ENCODE assay signal across 12 mouse cellular contexts in the genomic region with DNA sequence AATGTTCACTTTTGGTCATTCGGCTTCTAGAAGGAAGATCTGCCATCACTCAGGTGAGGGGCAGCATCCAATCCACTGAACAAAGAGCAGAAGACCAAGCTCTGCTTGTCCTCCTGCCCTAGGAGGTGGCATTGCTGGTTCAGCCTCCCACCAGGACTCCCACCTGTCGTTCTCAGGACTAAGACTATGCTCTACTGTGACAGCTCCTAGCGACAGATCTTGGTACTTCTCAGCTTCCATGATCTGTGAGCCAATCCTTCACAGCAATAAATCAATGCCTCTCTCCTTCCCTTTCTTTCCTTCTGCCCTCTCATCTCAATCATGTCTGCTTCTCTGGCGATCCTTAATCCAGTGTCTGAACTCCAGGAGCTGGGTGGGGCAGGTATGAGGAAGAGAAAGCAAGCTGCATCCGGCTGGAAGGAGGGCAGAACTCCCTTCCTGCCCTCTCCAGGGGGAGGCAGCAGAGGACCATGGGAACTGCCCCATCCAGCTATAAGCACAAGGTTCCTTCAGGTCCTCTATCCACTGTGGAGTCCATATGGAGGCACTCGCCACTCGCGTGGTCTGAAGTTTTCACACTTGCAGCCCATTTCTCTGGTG. TPM values are rescaled to one million over a fixed set of nuclear protein-coding genes. Genes with fewer than 3 reads are reported as not detected.
DNase-seq lines count a peak whose midpoint lies in the region; ATAC-seq and TF ChIP-seq lines count a peak whose summit lies in the region.
"Had no signal": no experiment of that assay in that cellular context is flagged by ENCODE, and none has a peak within 500 bp of the region (broad histone marks: within the 10 kb centered on the region; RNA-seq: fewer than 3 reads in every experiment).

No protein-coding gene starts in this region.

- TF ChIP-seq CTCF in ES-Bruce4 (IDR thresholded peaks at IDR 0.05; ENCODE audit: low read depth, low read length): peak; percentile 51
- TF ChIP-seq CTCF in lung, embryonic 14.5 days (IDR thresholded peaks at IDR 0.05; ENCODE audit: low read depth): peak; percentile 38; the same call in 1 of the 2 replicates

- WGBS in intestine, embryonic 15.5 days: 56% methylated on average over 8 of the region's 8 CpGs
- WGBS in intestine, embryonic 16.5 days: 53% methylated on average over 8 of the region's 8 CpGs
- 51% methylated on average over 8 of the region's 8 CpGs for WGBS in lung, embryonic 14.5 days
- 58% methylated on average over 8 of the region's 8 CpGs for WGBS in hindbrain, embryonic 12.5 days

- TF ChIP-seq EP300 in ES-Bruce4 (IDR thresholded peaks at IDR 0.05; ENCODE audit: insufficient read depth, low read depth, low read length): no peak

- H3K4me3 ChIP-seq in intestine, embryonic 15.5 days (replicated peaks): no peak overlapping the region
- H3K4me3 ChIP-seq in intestine, embryonic 16.5 days (ENCODE audit: low read length): no peak overlapping the region
- no peak overlapping the region for H3K4me3 ChIP-seq in ES-Bruce4 (ENCODE audit: low read depth, low read length)
- H3K4me3 ChIP-seq in lung, embryonic 14.5 days (ENCODE audit: low read depth, low read length): no peak overlapping the region
- no peak overlapping the region for H3K4me3 ChIP-seq in hindbrain, embryonic 12.5 days
- H3K4me3 ChIP-seq: embryonic facial prominence, embryonic 13.5 days; heart, embryonic 15.5 days; limb, embryonic 12.5 days; neural tube, embryonic 12.5 days had no signal

- no peak overlapping the region for H3K27ac ChIP-seq in intestine, embryonic 15.5 days
- H3K27ac ChIP-seq in intestine, embryonic 16.5 days (ENCODE audit: low read length): no peak overlapping the region
- no peak overlapping the region for H3K27ac ChIP-seq in ES-Bruce4 (ENCODE audit: insufficient read depth, low read length)
- no peak overlapping the region for H3K27ac ChIP-seq in lung, embryonic 14.5 days (ENCODE audit: low read depth)
- no peak overlapping the region for H3K27ac ChIP-seq in hindbrain, embryonic 12.5 days
- H3K27ac ChIP-seq: embryonic facial prominence, embryonic 13.5 days; heart, embryonic 15.5 days; limb, embryonic 12.5 days; neural tube, embryonic 12.5 days had no signal

- H3K9ac ChIP-seq in intestine, embryonic 15.5 days: no peak overlapping the region
- no peak overlapping the region for H3K9ac ChIP-seq in intestine, embryonic 16.5 days (ENCODE audit: low read depth, low read length)
- no peak overlapping the region for H3K9ac ChIP-seq in ES-Bruce4 (ENCODE audit: low read depth, poor library complexity, severe bottlenecking)
- no peak overlapping the region for H3K9ac ChIP-seq in lung, embryonic 14.5 days
- H3K9ac ChIP-seq in hindbrain, embryonic 12.5 days: no peak overlapping the region
- H3K9ac ChIP-seq: embryonic facial prominence, embryonic 13.5 days; heart, embryonic 15.5 days; limb, embryonic 12.5 days; neural tube, embryonic 12.5 days had no signal

- H3K36me3 ChIP-seq in intestine, embryonic 15.5 days: no peaks in the 10 kb centered on the region
- H3K36me3 ChIP-seq in intestine, embryonic 16.5 days (ENCODE audit: control insufficient read depth, insufficient read depth, low read length): no peaks in the 10 kb centered on the region
- H3K36me3 ChIP-seq in ES-Bruce4 (ENCODE audit: control insufficient read depth, insufficient read depth, low read length, poor library complexity, severe bottlenecking): no peaks in the 10 kb centered on the region
- H3K36me3 ChIP-seq in lung, embryonic 14.5 days (ENCODE audit: insufficient read depth): no peaks in the 10 kb centered on the region
- no peaks in the 10 kb centered on the region for H3K36me3 ChIP-seq in hindbrain, embryonic 12.5 days
- H3K36me3 ChIP-seq: embryonic facial prominence, embryonic 13.5 days; heart, embryonic 15.5 days; limb, embryonic 12.5 days; neural tube, embryonic 12.5 days had no signal

- peaks cover 14% of the 10 kb centered on the region for H3K27me3 ChIP-seq in intestine, embryonic 15.5 days (replicated peaks)
- peaks cover 16% of the 10 kb centered on the region for H3K27me3 ChIP-seq in intestine, embryonic 16.5 days (replicated peaks; ENCODE audit: control insufficient read depth, insufficient read depth, low read length)
- H3K27me3 ChIP-seq in ES-Bruce4 (ENCODE audit: control insufficient read depth, insufficient read depth, low read length, poor library complexity, severe bottlenecking): no peaks in the 10 kb centered on the region
- peaks cover 15% of the 10 kb centered on the region for H3K27me3 ChIP-seq in lung, embryonic 14.5 days (ENCODE audit: insufficient read depth, low read length)
- H3K27me3 ChIP-seq in hindbrain, embryonic 12.5 days: peaks cover 55% of the 10 kb centered on the region

- ATAC-seq in intestine, embryonic 15.5 days: 0 out of 2 replicates have a peak, but pooled peaks have one; percentile 30
- ATAC-seq in intestine, embryonic 16.5 days: no peak
- ATAC-seq in lung, embryonic 14.5 days (ENCODE audit: insufficient read depth): no peak
- no peak for ATAC-seq in megakaryocyte, adult 5-6 weeks (ENCODE audit: poor library complexity, severe bottlenecking)
- ATAC-seq in hindbrain, embryonic 12.5 days (ENCODE audit: low FRiP score): no peak

- no peak overlapping the region for H3K4me2 ChIP-seq in intestine, embryonic 15.5 days (replicated peaks)
- no peak overlapping the region for H3K4me2 ChIP-seq in intestine, embryonic 16.5 days (ENCODE audit: low read depth, low read length)
- no peak overlapping the region for H3K4me2 ChIP-seq in lung, embryonic 14.5 days
- H3K4me2 ChIP-seq in hindbrain, embryonic 12.5 days (replicated peaks): no peak overlapping the region
- H3K4me2 ChIP-seq: embryonic facial prominence, embryonic 13.5 days; heart, embryonic 15.5 days; limb, embryonic 12.5 days; neural tube, embryonic 12.5 days had no signal

- TF ChIP-seq POLR2A in ES-Bruce4 (IDR thresholded peaks at IDR 0.05; ENCODE audit: insufficient read depth, low read length): no peak

- no peaks in the 10 kb centered on the region for H3K9me3 ChIP-seq in intestine, embryonic 15.5 days
- H3K9me3 ChIP-seq in intestine, embryonic 16.5 days (ENCODE audit: control insufficient read depth, low read length): no peaks in the 10 kb centered on the region
- H3K9me3 ChIP-seq in ES-Bruce4 (replicated peaks; ENCODE audit: control insufficient read depth, insufficient read depth, low read length, poor library complexity, severe bottlenecking): no peaks in the 10 kb centered on the region
- H3K9me3 ChIP-seq in lung, embryonic 14.5 days (ENCODE audit: low read depth, low read length): no peaks in the 10 kb centered on the region
- no peaks in the 10 kb centered on the region for H3K9me3 ChIP-seq in hindbrain, embryonic 12.5 days (replicated peaks)
- H3K9me3 ChIP-seq: embryonic facial prominence, embryonic 13.5 days; heart, embryonic 15.5 days; limb, embryonic 12.5 days; neural tube, embryonic 12.5 days had no signal

- H3K4me1 ChIP-seq in intestine, embryonic 15.5 days (replicated peaks): peaks cover 25% of the 10 kb centered on the region
- peaks cover 20% of the 10 kb centered on the region; the same call in 1 of the 2 replicates for H3K4me1 ChIP-seq in intestine, embryonic 16.5 days (ENCODE audit: control insufficient read depth, insufficient read depth, low read length)
- peaks cover 3% of the 10 kb centered on the region for H3K4me1 ChIP-seq in ES-Bruce4 (ENCODE audit: control insufficient read depth, insufficient read depth, low read length)
- H3K4me1 ChIP-seq in lung, embryonic 14.5 days (ENCODE audit: insufficient read depth): 0 out of 2 replicates have a peak, but pooled peaks cover 3% of the 10 kb centered on the region
- peaks cover 57% of the 10 kb centered on the region for H3K4me1 ChIP-seq in hindbrain, embryonic 12.5 days

- DNase-seq in brain, adult 2 months (ENCODE audit: low read depth, low spot score): peak; percentile 52
- DNase-seq in lung, embryonic 14.5 days: no peak
- no peak for DNase-seq in cerebellum, adult 9-11 months

RNA-seq across cellular contexts. Expression of gene Btrc, which starts 54.8 kb away (rescaled TPM):
- polyA plus RNA-seq in intestine, embryonic 15.5 days (2015; fragmentation: Nextera tagmentation; extraction: Ambion mirVana): 31.8 and 32.7 TPM in 2 replicates
- polyA plus RNA-seq in intestine, embryonic 16.5 days (2015; fragmentation: Nextera tagmentation; extraction: Ambion mirVana): 28.7 and 30.4 TPM in 2 replicates
- 38.9 and 39.1 TPM in 2 replicates for polyA plus RNA-seq in ES-Bruce4 (2011; ENCODE audit: insufficient read depth, insufficient read length, low read depth, missing spikeins)
- polyA plus RNA-seq in lung, embryonic 14.5 days (2014; fragmentation: Nextera tagmentation; extraction: Ambion mirVana): 40.2 and 43.5 TPM in 2 replicates
- 5.7 and 14.8 TPM in 2 replicates for total RNA-seq in megakaryocyte, adult 5-6 weeks (2015)
- total RNA-seq in megakaryocyte, adult 5-6 weeks (2017): 8.2 and 9.3 TPM in 2 replicates
- 63.0 and 67.1 TPM in 2 replicates for polyA plus RNA-seq in hindbrain, embryonic 12.5 days (2016; fragmentation: Nextera tagmentation; extraction: Ambion mirVana)
